Mouse (Mus musculus): ENCODE measurements around the gene Galnt11.

The Galnt11 gene

GRCm38 (mm10) chr5:25254491-25254890, 32.8 kb downstream of the Galnt11 start:
- no peak for DNase-seq (ENCODE audit: low read depth)

- DNase-seq (ENCODE audit: low read depth): no peak
These were observed 35.0 kb downstream of the Galnt11 start for GRCm38 (mm10) chr5:25256686-25257085.

DNA sequence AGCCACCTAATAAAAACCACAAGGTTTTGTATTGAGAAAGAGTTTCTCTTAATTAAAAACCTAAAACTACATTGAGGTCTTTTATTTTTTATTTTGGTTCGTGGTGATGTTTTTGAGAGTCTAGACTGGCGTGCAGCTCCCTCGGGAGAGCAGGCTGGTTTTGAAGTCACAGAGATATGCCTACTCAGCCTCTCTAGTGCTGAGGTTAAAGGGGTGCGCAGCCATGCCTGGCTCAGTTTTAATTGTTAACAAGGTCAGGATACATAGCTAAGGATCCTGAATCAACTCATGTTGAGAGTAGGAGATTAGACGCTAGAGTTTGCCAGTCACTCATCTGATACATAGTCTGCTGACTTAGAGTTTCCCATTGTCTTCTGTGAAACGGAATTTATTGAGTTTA, 39.7 kb downstream of the Galnt11 start:
- DNase-seq (ENCODE audit: low read depth): no peak

DNA sequence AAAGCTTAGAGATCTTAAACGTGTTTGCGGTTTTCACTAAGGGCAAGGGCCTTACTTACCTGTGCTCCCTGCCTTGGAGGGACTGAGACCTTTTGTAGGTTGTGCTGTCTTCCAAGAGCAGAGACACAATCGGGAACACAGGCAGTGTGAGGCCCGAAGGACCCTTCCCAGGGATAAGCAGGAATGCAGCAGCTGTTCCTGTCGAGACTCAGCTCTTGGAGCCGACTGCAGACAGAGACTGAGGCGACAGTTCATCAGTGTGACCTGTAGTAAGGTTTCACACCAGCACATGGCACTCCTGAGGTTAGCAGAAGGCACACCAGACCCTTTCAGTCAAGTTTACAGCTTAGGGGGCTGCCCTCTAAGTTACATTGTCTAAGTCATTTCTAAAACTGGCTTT, 40.6 kb downstream of the Galnt11 start:
- DNase-seq (ENCODE audit: low read depth): no peak

- DNase-seq (ENCODE audit: low read depth): no peak
These were observed 46.7 kb downstream of the Galnt11 start for GRCm38 (mm10) chr5:25268258-25268888.

DNA sequence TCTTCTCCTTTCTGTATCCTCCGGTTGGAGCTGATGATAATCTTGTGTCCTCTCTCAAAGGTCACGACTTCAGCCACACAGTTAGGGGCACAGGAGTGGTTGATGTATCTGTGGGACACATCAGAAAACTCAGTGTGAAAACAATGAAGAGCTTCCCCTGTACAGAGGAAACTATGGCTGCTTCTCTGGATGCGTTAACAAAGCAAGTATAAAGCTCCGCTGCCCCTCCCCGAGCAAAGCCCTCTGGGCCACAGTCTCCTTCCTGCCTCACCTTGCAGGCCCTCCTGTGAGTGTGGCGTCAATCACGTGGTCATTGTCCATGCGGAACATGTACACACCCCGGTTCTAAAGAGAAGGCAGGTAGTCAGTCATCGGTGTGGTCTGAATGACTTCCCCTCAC, 53.9 kb downstream of the Galnt11 start:
- DNase-seq (ENCODE audit: low read depth): no peak

DNA sequence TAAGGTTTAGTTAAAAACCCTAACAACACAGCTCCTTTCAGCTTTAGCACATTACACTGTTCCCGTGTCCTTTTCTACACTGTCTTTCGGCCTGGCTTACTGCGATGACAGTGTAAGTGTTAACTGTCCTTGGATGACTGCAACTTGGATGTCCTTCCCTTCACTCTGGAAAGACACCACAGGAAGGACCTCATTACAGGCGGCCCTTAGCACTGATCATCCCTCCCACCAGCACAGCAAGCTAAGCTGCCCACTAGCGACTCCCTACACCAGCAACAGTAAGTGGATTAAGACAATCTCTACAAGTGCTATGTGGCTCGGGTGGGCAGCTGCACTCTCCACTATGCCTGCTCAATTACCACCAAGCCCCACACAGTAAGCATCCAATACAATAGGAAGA, 54.7 kb downstream of the Galnt11 start:
- no peak for DNase-seq (ENCODE audit: low read depth)

- no peak for DNase-seq (ENCODE audit: low read depth)
These were observed 62.3 kb downstream of the Galnt11 start for GRCm38 (mm10) chr5:25283988-25284387.

- DNase-seq (ENCODE audit: low read depth): peak; percentile 51
These were observed 75.1 kb downstream of the Galnt11 start for GRCm38 (mm10) chr5:25296830-25297229.

DNA sequence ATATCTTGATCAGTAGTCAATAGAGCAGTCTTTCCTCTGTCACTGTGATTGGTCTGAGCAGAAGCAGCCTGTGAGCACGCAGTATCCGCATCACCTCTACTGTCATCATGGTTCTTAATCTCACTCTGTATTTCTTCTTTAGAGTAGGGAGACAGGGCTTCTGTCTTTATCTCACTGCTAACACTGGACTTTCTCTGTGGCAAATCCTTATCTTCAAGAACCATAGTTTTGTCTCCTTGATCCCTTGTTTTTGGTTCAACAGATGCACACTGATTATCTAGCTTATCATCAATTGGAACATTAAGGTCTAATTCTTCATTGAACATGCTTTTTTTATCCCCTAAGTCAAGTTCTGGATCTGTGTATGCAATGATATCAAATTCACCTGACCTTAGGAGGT, 88.5 kb downstream of the Galnt11 start:
- DNase-seq (ENCODE audit: low read depth): no peak

GRCm38 (mm10) chr5:25313881-25314280, 92.2 kb downstream of the Galnt11 start:
- DNase-seq (ENCODE audit: low read depth): no peak
